Mouse (Mus musculus) layer of hippocampus, adult 11-12 months (tissue): ENCODE data around the gene Cfap300.

Source experiments
- DNase-seq: peaks from one replicate; pipeline ENCODE4 v3.0.0; 2022; ENCODE audit warnings: low spot score

Gene Cfap300

GRCm38 (mm10) chr9:7983665-7984064, 59.0 kb downstream of the Cfap300 start:
- DNase-seq: no peak

GRCm38 (mm10) chr9:7980162-7980561, 62.5 kb downstream of the Cfap300 start:
- DNase-seq: no peak

GRCm38 (mm10) chr9:7979153-7979916, 63.3 kb downstream of the Cfap300 start:
- DNase-seq: no peak

GRCm38 (mm10) chr9:7978502-7978901, 64.1 kb downstream of the Cfap300 start:
- DNase-seq: no peak

- no peak for DNase-seq
Measured at GRCm38 (mm10) chr9:7977587-7977986, 65.0 kb downstream of the Cfap300 start.

- DNase-seq: no peak
Measured at GRCm38 (mm10) chr9:7971993-7972392, 70.6 kb downstream of the Cfap300 start.
